Mouse (Mus musculus): ENCODE data around the gene Med10.

The Med10 gene

DNA sequence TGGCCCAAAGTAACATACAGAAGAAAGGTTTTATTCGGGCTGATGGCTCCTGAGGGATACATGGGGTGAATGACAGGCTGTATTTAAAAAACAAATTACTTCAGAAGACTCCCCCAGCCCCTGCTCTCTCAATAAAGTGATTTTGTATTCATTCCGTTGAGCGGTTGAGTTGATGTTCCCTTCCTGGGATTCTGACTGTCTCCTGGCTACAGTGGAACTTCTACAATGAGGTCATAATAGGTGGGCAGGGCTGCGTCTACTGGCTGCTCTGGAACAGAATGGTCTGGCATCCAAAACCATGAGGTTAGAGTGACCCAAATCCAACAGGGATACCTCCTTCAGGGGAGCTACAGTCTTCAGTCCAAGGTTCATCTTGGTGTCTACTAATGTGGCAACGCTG lies at the start of gene Med10:
Gene Med10, plus strand, starts transcription at position 301 of the 400 bp plus-strand sequence.
- DNase-seq (ENCODE audit: low read depth, low spot score) = no peak

DNA sequence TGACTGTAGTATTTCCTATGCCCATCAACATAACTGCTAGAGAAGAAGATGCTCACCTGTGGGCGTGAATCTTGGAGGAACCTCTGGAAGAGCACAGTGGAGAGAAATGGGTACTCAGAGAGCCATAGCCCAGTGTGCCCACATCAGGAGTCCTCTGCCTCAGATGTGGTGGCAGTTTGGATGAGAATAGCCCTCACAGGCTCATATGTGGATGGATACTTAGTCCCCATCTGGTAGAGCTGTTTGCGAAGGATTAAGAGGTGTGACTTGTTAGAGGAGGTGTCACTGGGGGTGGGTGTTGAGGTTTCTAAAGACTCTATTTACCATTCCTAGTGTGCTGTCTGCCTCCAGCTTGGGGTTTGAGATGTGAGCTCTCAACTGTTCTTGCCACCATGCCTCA lies 49.3 kb upstream of the Med10 start:
- DNase-seq (ENCODE audit: low read depth, low spot score) = no peak

DNA sequence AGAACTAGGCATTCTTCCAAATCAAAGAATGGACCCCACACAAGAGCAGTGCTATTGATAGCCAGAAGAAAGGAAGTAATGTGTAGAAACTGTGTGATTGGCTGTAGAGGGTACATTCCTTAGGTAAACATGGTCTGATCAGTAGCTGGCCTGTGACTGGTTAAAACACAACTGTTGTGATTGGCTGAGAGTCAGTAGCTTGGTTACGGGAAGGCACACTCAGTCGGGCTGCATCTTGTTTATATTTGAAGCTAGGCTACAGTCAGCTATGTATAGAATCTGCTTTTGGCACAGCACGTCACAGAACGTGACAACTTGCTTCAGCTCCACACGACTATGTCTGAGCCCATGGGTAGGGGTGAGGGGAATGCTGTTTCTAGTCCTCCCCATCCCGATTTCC lies 43.2 kb upstream of the Med10 start:
- no peak for DNase-seq (ENCODE audit: low read depth, low spot score)

DNA sequence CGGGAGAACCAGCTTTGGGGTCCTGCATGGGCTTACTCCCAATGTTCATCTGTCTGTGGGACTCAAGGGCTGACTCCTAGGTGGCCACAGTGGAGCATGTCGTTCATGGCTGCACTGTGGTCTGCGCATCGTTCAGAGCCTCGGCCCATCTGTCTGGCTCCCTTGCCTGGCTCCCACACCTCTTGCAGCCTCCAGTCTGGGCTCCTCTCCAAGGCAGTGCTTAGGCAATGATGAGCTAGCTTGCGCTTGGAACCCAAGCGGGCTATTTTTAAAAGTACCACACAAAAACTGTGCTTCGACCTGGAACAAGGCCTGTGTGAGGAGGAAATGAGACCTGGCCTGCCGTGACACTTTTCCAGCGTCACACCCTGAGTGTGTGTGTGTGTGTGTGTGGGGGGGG lies 40.8 kb upstream of the Med10 start:
- DNase-seq (ENCODE audit: low read depth, low spot score) = no peak

DNA sequence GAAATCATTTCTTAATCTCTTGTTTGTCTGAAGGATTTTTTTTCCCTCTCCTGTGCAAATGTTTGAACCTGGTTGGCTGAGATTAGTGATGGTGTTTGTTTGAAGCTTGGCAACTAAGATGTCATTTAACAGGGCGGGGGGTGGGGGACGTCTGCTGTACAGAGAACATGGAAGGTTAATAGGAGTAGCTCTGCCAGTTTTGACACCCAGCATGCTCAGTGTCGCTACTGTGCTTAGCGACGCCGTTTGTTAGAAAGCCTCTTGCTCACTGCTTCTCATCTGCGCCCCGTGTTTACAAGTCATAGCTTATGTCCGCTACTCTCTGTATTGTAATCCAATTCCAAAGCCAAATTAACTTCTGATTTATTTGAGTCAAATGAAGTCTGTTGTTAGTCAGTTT lies 37.5 kb upstream of the Med10 start:
- DNase-seq (ENCODE audit: low read depth, low spot score) = no peak

DNA sequence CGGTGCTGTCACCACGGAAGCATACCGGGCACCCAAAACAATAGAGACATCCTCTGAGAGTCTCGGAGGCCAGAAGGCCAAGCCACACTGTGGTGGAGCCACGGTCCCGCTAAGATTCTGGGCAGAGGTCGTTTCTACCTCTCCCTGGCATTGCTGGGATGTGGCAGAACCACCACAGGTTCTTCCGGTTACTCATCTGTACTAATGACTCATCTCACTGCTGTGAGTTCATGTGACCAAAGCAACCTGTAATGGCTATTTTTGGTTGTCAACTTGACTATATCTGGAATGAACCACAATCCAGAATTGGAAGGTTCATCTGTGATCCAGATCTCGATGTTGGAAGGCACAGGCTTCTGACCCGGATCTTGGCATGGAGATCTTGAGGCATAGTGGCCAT lies 34.0 kb upstream of the Med10 start:
- DNase-seq (ENCODE audit: low read depth, low spot score) = no peak

DNA sequence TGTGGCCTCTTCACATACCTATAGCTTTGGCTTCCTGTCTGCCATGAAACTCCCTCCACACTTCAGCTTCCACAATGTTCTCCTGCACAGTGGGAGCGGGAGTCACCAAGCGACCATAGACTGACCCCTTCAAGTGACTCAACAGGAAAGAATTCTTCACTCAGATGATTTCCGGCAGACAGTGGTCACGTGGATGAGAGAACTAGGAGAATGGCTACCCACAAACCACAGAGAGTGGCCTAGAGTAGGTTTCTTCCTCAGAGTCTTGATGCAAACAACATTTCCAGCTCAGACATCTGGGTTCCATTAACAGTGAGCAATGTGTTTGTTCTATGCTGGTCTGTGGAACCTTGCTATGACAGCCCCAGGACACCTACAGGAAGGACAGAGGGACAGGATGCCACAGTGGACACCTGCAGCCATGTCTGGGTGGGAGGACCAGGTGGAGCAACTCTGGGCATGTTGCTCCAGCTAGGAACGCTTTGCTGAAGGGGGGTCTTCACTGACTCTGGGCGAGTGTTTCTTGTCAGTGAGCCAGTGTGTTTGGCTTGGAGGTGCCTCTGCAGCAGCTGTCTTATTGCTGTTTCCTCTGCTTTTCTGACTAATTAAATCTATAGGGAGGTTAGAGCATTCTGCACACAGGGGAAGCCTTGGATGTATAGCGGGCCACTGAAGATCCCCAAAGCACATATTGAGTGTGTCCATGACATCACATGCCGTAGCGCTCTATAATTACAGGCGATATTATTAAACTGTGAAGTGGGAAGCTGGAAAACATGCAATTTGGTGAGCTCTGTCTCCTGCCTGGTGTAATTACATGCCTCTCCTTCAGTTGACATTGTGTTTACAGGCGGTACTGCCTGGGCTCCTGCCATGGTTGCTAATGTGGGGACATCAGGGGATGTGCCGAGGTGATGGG lies 31.4 kb upstream of the Med10 start:
- DNase-seq (ENCODE audit: low read depth, low spot score) = no peak

DNA sequence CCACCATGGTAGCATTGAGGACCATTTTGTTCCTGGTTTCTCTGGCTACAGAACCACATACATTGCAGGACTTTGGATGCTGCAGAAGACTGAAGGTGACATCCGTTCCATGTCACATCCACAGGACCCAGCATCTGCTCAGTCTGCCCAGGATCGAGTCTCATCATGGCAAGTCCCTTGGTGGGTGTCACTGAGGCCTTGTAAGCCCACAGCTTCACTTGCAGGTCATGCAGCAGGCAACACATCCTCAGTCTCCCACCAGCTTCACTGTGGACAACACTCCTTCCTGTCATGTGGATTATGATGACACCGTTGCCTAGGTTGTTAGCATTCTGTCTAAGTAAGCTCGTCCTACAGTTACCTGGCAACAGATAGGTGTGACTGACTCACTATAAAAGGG lies 29.8 kb upstream of the Med10 start:
- DNase-seq (ENCODE audit: low read depth, low spot score) = no peak

DNA sequence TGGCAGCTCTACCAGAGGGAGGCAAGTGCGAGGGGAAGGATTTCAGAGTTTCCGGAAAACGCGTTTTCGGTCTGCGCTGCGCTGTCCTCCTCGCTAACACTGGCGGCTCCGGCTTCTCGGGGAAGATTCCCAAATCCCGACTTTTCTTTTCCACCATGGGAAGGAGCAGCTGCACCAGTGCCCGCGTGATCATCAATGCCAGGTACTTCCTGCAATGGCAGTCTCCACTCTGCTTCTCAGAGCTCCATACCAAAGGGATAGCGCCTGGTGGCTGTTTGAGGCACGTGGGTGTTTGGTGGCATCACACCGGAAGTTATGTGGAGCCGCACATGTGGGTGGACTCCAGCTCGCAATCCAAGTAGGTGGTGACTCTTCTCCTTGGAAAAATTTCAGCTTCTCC lies 24.0 kb upstream of the Med10 start:
- no peak for DNase-seq (ENCODE audit: low read depth, low spot score)

DNA sequence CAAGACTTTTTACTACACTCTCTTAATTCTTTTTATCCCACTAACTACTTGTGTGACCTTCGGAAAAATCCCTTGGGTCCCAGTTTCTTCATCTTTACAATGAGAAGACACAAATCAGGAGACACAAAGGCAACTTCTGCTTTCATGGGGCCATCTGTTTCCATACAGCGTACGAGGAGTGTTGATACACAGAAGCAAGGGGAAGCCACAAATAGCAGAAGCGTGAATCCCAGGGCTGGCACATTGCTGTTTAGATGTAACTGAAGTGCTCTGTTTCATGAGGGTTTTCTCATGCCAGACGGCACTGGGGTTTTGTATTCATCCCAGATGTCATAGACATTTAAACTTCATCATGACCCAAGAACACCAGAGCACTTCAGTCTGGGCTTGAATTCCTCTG lies 13.5 kb upstream of the Med10 start:
- no peak for DNase-seq (ENCODE audit: low read depth, low spot score)

DNA sequence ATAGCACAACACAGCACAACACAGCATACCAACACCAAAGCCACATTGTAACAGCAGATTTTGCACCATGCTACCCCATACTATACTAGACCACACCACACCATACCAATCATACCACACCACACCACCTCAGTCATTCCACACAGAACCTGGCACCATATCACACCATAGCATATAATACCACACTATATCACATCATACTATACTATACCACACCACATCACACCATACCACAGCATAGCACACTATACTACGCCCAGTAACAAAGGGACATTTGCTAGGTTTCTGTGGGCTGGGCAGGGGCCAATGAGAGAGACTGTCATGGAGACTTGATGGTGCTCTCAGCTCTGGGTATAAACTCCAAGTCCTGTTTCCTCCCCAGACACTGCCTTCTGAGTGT lies 10.4 kb upstream of the Med10 start:
- DNase-seq (ENCODE audit: low read depth, low spot score) = no peak

DNA sequence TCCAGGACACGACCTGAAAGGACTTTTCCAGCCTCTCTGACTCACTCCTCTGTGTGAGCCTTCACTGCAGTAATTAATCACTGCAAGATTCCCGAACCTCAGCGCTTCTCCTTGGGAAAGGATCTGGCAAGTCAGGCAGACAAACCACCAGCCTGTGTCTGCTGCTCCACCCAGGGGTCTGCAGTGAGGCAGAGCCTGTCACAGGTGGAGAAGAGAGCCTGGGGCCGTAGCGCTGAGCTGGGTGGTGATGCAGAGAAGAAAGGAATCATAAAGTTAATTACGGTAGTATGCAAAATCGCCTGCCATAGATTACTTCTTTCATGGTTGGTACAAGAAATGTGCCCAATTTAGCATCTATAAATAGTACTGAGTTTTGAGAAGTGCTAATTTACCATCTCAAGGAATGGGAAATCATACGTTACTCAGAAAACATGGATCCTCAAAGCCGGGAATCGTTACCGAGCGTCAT lies 9.6 kb upstream of the Med10 start:
- no peak for DNase-seq (ENCODE audit: low read depth, low spot score)

DNA sequence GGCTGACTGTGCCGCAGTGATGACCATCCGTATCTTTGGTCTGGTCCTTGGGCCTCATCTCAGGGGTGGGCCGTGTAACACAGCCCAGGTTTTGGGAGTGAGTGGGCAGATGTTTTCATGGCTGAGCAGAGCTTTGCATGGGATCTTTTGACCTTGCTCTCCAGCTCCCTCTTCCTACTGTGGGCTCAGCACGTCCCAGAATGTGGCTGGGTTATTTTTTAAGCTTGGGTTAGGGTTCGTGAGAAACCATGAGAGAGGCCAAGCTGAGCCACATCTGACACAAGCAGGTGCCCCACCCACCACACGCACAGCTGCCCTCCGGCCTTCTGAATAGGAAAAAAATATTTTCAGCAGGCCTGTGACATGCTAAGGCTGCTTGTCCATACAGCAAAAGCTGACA lies 7.4 kb upstream of the Med10 start:
- no peak for DNase-seq (ENCODE audit: low read depth, low spot score)

DNA sequence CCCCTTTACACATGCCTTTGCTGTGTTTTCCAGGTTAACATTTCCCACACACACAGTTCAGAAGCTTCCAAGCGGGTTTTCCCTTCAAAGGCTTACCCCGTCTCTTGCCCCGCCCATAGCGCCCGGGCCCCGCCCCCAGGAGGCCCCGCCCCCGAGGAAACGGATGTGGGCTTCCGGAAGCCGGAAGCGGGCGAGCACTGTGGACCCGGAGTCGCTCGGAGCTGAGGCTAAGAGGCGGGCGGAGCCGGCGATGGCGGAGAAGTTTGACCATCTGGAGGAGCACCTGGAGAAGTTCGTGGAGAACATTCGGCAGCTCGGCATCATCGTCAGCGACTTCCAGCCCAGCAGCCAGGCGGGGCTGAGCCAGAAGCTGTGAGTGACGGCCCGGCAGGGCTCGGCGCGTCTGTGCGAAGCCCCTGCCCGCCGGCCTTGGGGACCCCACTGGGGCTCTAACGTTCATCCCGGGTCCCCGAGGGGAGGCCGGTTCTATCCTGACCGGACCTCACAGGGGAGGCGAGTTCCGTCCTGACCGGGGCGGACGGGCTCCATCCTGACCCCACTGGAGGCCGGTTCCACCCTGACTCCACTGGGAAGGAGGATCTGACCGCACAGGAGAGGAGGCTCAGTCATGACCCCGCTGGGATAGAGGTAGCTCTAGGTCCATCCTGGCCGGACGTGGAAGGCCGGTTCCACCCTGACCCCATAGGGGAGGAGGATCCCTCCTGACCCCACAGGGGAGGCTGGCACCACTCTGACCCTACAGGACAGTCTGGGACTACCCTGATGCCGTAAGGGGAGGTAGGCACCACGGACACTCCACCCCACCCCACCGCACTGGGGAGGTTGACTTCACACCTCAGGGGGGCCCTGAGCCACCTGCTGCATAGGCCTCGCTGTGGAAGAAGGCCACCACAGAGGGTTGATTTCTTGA lies 7.8 kb downstream of the Med10 start:
- peak; percentile 87 for DNase-seq (ENCODE audit: low read depth, low spot score)

DNA sequence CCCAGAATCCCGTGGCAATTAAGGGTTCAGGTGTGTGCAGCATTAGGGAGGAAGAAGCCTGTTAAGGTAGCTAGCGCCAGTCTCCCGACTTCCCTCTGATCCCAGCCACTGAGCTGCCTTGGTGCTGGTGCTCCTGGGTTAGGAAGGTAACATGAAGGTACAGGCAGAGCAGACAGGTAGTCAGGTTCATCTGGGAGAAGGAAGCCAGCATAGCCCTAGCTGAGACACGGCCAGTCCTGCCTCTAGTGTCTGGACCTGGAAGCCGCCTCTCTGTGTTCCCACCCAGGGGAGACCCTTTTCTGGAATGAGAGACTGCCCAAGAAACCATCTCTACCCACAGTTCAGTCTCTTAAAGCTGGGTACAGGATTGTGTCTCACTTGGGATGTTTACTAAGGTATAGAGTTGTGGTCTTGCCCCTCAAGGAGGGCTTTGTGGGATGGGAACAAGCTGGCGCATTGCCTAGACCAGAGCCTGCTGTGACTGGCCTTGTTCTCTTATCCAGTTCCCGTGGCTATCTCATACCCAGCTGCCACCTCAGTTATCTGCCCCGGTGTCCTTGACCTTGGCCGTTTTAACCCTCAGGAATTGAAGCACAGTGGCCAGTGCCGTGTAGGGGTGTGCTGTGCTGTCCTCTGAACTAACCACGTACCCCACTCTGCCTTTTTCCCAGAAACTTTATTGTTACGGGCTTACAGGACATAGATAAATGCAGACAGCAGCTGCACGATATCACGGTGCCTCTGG lies 8.9 kb downstream of the Med10 start:
- no peak for DNase-seq (ENCODE audit: low read depth, low spot score)

DNA sequence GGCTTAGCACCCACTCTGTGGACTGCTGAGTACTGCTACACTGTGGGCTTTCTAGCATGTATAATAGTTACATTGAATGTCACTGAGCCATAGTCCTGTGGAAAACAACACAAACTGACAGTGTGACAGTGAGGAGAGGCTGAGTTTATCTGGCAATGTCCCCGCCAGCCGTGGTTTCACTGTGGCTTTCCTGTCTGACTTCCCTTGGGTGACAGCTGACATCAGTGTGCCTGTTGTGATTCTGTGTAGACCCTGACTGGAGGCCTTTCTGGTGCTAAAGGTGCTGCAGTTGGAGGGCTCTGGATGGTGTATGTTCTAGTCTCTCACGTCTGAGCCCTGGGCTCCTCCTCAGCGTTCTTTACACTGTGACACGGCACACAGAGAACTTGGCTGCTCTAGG lies 11.7 kb downstream of the Med10 start:
- peak; percentile 23 for DNase-seq (ENCODE audit: low read depth, low spot score)

DNA sequence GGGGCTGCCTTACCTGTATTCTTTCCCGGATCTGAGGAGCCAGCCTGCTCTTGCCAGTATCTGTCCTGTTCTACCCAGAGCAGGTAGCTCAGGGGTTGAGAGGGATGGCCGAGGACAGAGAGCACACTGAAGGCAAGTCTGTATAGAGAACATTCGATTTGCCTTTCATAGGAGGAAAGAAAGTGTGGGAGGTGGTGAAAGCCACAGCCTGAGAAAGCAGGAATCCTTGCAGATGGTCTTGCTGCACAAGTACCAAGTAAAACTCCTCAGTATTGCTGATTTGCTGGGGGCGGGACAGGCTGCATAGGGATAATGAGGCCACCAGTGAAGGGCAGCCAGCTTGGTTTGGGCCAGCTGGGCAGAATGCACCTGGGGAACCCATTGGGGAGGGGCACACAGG lies 16.1 kb downstream of the Med10 start:
- DNase-seq (ENCODE audit: low read depth, low spot score) = no peak

DNA sequence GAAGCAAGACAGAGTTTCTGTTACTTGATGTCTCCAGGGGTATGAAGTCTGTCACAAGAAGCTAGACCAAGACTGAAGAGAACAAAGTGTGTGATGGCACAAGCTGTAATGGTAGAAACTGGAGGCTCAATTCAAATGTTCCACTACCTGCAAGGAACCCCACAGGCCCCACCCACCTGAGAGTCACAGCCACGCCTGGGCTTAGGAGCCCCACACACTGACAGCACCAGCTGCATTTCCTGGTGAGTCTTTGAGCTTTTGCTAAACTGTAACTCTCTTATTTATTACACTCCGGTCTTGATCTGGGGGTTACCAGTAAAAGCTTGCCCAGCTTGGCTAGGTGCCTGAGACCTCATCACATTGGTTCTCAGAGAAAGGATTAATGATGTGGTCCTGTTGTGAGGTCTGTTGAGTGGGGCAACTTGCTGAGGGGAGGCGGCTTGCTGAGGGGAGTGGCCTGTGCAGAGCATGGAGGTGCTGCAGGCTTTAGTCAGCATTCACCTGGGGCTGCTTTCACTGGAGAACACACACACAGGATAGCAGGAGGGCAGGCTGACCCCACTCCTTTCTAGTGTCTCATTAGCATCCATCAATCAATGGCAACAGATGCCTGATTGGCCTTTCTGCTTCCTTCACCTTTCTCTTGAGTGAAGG lies 19.1 kb downstream of the Med10 start:
- DNase-seq (ENCODE audit: low read depth, low spot score) = peak; percentile 18

DNA sequence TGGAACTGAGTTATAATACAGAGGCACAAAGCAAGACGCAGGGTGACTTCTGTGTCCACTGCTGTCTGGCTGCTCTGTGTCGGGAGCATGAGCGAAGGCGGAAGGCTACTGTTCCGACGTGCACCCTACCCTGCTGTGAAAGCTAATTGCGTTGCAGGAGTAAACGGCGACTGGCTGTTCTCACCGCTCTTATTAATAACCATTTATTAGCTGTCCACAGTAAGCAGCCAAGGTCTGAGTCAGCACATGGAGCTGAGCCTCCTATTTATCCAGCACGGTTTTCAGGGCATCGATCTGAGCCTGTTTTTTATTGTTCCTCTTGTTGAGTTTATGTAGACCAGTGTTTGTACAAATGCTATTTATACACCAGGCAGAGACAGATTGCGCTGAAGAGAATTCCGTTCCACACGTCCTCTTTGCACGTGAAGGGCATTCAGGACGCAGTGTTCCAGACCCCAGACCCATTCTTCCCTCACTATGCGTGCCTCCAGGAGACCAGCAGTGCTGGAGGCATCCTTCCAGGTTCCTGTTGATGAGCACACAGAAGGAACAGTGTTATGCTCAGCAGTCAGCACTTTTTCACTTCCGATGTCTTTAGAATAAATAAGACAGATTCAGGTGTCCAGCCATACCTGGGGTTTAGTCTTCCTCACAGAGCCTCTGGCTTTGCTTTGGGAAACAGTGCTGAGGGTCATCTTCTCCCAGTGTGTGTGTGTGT lies 21.9 kb downstream of the Med10 start:
- no peak for DNase-seq (ENCODE audit: low read depth, low spot score)

DNA sequence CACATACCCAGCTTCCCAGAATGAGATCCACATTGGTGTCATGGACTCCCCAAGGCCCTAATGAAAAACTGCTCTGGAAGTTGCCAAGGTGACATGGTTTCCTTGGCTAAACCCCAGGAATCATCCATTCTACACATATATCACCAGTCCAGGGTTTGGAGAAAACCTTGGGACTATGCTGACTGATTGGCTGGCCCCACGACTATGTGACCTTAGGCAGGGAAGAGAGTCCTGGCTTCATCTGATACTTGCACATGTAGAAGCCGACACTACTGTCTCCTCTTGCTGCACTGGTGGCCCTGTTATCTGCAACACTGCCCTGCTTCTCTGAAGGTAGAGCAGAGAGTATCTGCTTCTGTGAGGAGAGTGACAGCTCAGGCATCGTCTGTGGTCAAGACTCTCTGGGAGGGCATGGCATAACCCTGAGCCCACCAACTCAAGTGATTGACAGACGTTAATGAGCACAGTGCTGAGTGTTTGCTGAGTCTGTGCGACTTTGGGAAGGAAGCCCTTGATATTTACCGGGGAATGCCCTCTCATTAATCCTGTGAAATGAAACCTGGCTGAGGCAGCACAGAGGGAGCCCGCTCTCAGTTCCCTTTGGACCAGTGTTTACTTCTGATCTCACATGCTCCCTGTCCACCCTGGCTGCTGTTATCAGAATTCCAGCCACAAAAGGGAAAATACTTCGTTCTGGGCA lies 23.4 kb downstream of the Med10 start:
- DNase-seq (ENCODE audit: low read depth, low spot score) = no peak

All from CD4-positive helper T cell, adult 2 months (primary cell).